In genomic region chr5:119689501-119689900, GRCm38 (mm10) we compare ENCODE assay signal across 24 mouse cellular contexts. TPM values are rescaled to one million over a fixed set of nuclear protein-coding genes. Genes with fewer than 3 reads are reported as not detected.
DNase-seq lines count a peak whose midpoint lies in the region; ATAC-seq lines count a peak whose summit lies in the region.
"Had no signal": no experiment of that assay in that cellular context is flagged by ENCODE, and none has a peak within 500 bp of the region (broad histone marks: within the 10 kb centered on the region; RNA-seq: fewer than 3 reads in every experiment).

No protein-coding gene starts in this region.

- H3K27me3 ChIP-seq in hindbrain, embryonic 10.5 days (ENCODE audit: insufficient read depth, poor library complexity, severe bottlenecking), result peaks cover 100% of the 10 kb centered on the region
- peaks cover 99% of the 10 kb centered on the region for H3K27me3 ChIP-seq in hindbrain, embryonic 13.5 days
- H3K27me3 ChIP-seq in midbrain, embryonic 11.5 days (ENCODE audit: control insufficient read depth, insufficient read depth, low read length), result peaks cover 84% of the 10 kb centered on the region
- H3K27me3 ChIP-seq in midbrain, embryonic 16.5 days (ENCODE audit: control insufficient read depth, insufficient read depth, low read depth, low read length), result peaks cover 75% of the 10 kb centered on the region
- peaks cover 85% of the 10 kb centered on the region for H3K27me3 ChIP-seq in limb, embryonic 10.5 days (ENCODE audit: low read depth, poor library complexity, severe bottlenecking)

- H3K27ac ChIP-seq in hindbrain, embryonic 10.5 days, result no peak overlapping the region
- H3K27ac ChIP-seq in hindbrain, embryonic 13.5 days, result no peak overlapping the region
- H3K27ac ChIP-seq in midbrain, embryonic 11.5 days (ENCODE audit: low read depth, low read length), result no peak overlapping the region
- H3K27ac ChIP-seq in midbrain, embryonic 16.5 days (ENCODE audit: low read length), result no peak overlapping the region
- H3K27ac ChIP-seq in limb, embryonic 10.5 days, result 0 out of 2 replicates have a peak overlapping the region, but pooled peaks have one; percentile 25
- H3K27ac ChIP-seq: embryonic facial prominence, embryonic 13.5 days; forebrain, embryonic 12.5 days; forebrain, embryonic 15.5 days; heart, embryonic 15.5 days; hindbrain, embryonic 15.5 days; intestine, embryonic 15.5 days had no signal

- peak; percentile 3 for DNase-seq in hindbrain, embryonic 10.5 days (ENCODE audit: low spot score)
- DNase-seq in midbrain, embryonic 11.5 days (ENCODE audit: low spot score, missing footprints), result peak; percentile 88
- no peak for DNase-seq in limb, embryonic 10.5 days (ENCODE audit: low spot score)
- DNase-seq: adrenal gland, postnatal 25 days; cerebellum, adult 11-12 months; cerebellum, adult 8-10 months; cerebellum, postnatal 10 days; cerebellum, postnatal 36 days; gastrocnemius, postnatal 25 days; heart, adult 18-20 months; heart, postnatal 10 days; heart, postnatal 36 days had no signal

- WGBS in hindbrain, embryonic 10.5 days, result 38% methylated on average over 3 of the region's 3 CpGs
- WGBS in hindbrain, embryonic 13.5 days, result 38% methylated on average over 3 of the region's 3 CpGs
- WGBS in midbrain, embryonic 11.5 days, result 44% methylated on average over 3 of the region's 3 CpGs
- WGBS in midbrain, embryonic 16.5 days, result 34% methylated on average over 3 of the region's 3 CpGs
- whole genome bisulfite sequencing in limb, embryonic 10.5 days, result 31% methylated on average over 3 of the region's 3 CpGs

- no peaks in the 10 kb centered on the region for H3K9me3 ChIP-seq in hindbrain, embryonic 10.5 days
- no peaks in the 10 kb centered on the region for H3K9me3 ChIP-seq in hindbrain, embryonic 13.5 days
- H3K9me3 ChIP-seq in midbrain, embryonic 11.5 days (ENCODE audit: control insufficient read depth, low read length), result no peaks in the 10 kb centered on the region
- no peaks in the 10 kb centered on the region for H3K9me3 ChIP-seq in midbrain, embryonic 16.5 days (replicated peaks; ENCODE audit: control insufficient read depth, low read length, poor library complexity, severe bottlenecking)
- no peaks in the 10 kb centered on the region for H3K9me3 ChIP-seq in limb, embryonic 10.5 days (replicated peaks)
- H3K9me3 ChIP-seq: embryonic facial prominence, embryonic 13.5 days; forebrain, embryonic 12.5 days; forebrain, embryonic 15.5 days; heart, embryonic 12.5 days; heart, embryonic 15.5 days; hindbrain, embryonic 15.5 days; intestine, embryonic 15.5 days had no signal

- no peak overlapping the region for H3K9ac ChIP-seq in hindbrain, embryonic 13.5 days
- H3K9ac ChIP-seq in midbrain, embryonic 11.5 days (ENCODE audit: low read length), result no peak overlapping the region
- no peak overlapping the region for H3K9ac ChIP-seq in midbrain, embryonic 16.5 days (ENCODE audit: low read depth, low read length)
- H3K9ac ChIP-seq: embryonic facial prominence, embryonic 13.5 days; forebrain, embryonic 12.5 days; forebrain, embryonic 15.5 days; heart, embryonic 12.5 days; heart, embryonic 15.5 days; hindbrain, embryonic 15.5 days; intestine, embryonic 15.5 days had no signal

- ATAC-seq in hindbrain, embryonic 13.5 days (ENCODE audit: low FRiP score), result no peak
- ATAC-seq in midbrain, embryonic 11.5 days (ENCODE audit: low FRiP score), result no peak
- ATAC-seq in midbrain, embryonic 16.5 days, result no peak
- no peak for ATAC-seq in inflammation-experienced regulatory T-cells, adult 6 months
- ATAC-seq: CD4-positive, CD25-positive, alpha-beta regulatory T cell, adult 4 months; forebrain, embryonic 15.5 days; intestine, embryonic 15.5 days had no signal

- H3K4me3 ChIP-seq in hindbrain, embryonic 10.5 days, result no peak overlapping the region
- H3K4me3 ChIP-seq in hindbrain, embryonic 13.5 days, result no peak overlapping the region
- H3K4me3 ChIP-seq in midbrain, embryonic 11.5 days (ENCODE audit: low read depth, low read length), result no peak overlapping the region
- H3K4me3 ChIP-seq in midbrain, embryonic 16.5 days (ENCODE audit: low read depth, low read length), result no peak overlapping the region
- no peak overlapping the region for H3K4me3 ChIP-seq in limb, embryonic 10.5 days
- H3K4me3 ChIP-seq: embryonic facial prominence, embryonic 13.5 days; erythroblast, embryonic 14.5 days; forebrain, embryonic 12.5 days; forebrain, embryonic 15.5 days; heart, embryonic 12.5 days; heart, embryonic 15.5 days; hindbrain, embryonic 15.5 days; intestine, embryonic 15.5 days had no signal

- peaks cover 18% of the 10 kb centered on the region for H3K4me1 ChIP-seq in hindbrain, embryonic 10.5 days (replicated peaks)
- H3K4me1 ChIP-seq in hindbrain, embryonic 13.5 days (replicated peaks), result peaks cover 6% of the 10 kb centered on the region; the same call in 1 of the 2 replicates
- H3K4me1 ChIP-seq in midbrain, embryonic 11.5 days (ENCODE audit: control insufficient read depth, insufficient read depth, low read length), result no peaks in the 10 kb centered on the region
- no peaks in the 10 kb centered on the region for H3K4me1 ChIP-seq in midbrain, embryonic 16.5 days (ENCODE audit: control insufficient read depth, insufficient read depth, low read length)
- peaks cover 75% of the 10 kb centered on the region for H3K4me1 ChIP-seq in limb, embryonic 10.5 days
- H3K4me1 ChIP-seq: forebrain, embryonic 15.5 days had no signal

- H3K36me3 ChIP-seq in hindbrain, embryonic 10.5 days, result no peaks in the 10 kb centered on the region
- H3K36me3 ChIP-seq in hindbrain, embryonic 13.5 days, result no peaks in the 10 kb centered on the region
- H3K36me3 ChIP-seq in midbrain, embryonic 11.5 days (ENCODE audit: control insufficient read depth, insufficient read depth, low read length), result no peaks in the 10 kb centered on the region
- no peaks in the 10 kb centered on the region for H3K36me3 ChIP-seq in midbrain, embryonic 16.5 days (ENCODE audit: control insufficient read depth, insufficient read depth, low read length)
- no peaks in the 10 kb centered on the region for H3K36me3 ChIP-seq in limb, embryonic 10.5 days
- H3K36me3 ChIP-seq: embryonic facial prominence, embryonic 13.5 days; forebrain, embryonic 12.5 days; forebrain, embryonic 15.5 days; heart, embryonic 12.5 days; heart, embryonic 15.5 days; hindbrain, embryonic 15.5 days; intestine, embryonic 15.5 days had no signal

- no peak overlapping the region for H3K4me2 ChIP-seq in hindbrain, embryonic 13.5 days
- no peak overlapping the region for H3K4me2 ChIP-seq in midbrain, embryonic 11.5 days
- H3K4me2 ChIP-seq in midbrain, embryonic 16.5 days (ENCODE audit: low read length), result no peak overlapping the region
- H3K4me2 ChIP-seq: forebrain, embryonic 12.5 days; forebrain, embryonic 15.5 days; heart, embryonic 12.5 days; heart, embryonic 15.5 days; hindbrain, embryonic 15.5 days; intestine, embryonic 15.5 days had no signal

RNA-seq across cellular contexts. Expression of gene Tbx3, which starts 19.0 kb away (rescaled TPM):
- 5.8 and 13.0 TPM in 2 replicates for polyA plus RNA-seq in hindbrain, embryonic 10.5 days (2016; fragmentation: Nextera tagmentation; extraction: Ambion mirVana)
- polyA plus RNA-seq in hindbrain, embryonic 13.5 days (2015; fragmentation: Nextera tagmentation; extraction: Ambion mirVana), result 5.3 and 6.0 TPM in 2 replicates
- 1.3 and 1.4 TPM in 2 replicates for polyA plus RNA-seq in midbrain, embryonic 11.5 days (2014; fragmentation: Nextera tagmentation; extraction: Ambion mirVana)
- polyA plus RNA-seq in midbrain, embryonic 16.5 days (2015; fragmentation: Nextera tagmentation; extraction: Ambion mirVana), result 2.4 and 3.4 TPM in 2 replicates
- 50.1 and 55.3 TPM in 2 replicates for polyA plus RNA-seq in limb, embryonic 10.5 days (2016; fragmentation: Nextera tagmentation; extraction: Ambion mirVana)
- polyA plus RNA-seq in inflammation-experienced regulatory T-cells, adult 6 months (2017; shearing (Covaris generic)), result under 1 TPM in 1 of 3 experiments, not detected in 2; 0.56 TPM
- polyA plus RNA-seq: erythroblast, embryonic 14.5 days had no signal
